Mouse (Mus musculus) spleen, embryonic (tissue): ENCODE results near the gene Pfn4.
"Not testable (repeated sequence)": the region's sequence is repeated elsewhere in the genome, so short reads cannot be mapped to it uniquely, and the experiment has no call there.

Experiments used
- CTCF ChIA-PET: fragments of 350-600 bp; sonication (Branson Sonifier 250); formaldehyde crosslinking; loops from one replicate; lab custom pipeline; 2022; lab: Charles Lee

The Pfn4 gene

GRCm38 (mm10) chr12:4784466-4784865, 15.6 kb downstream of the Pfn4 start:
- CTCF ChIA-PET = no interaction called here

DNA sequence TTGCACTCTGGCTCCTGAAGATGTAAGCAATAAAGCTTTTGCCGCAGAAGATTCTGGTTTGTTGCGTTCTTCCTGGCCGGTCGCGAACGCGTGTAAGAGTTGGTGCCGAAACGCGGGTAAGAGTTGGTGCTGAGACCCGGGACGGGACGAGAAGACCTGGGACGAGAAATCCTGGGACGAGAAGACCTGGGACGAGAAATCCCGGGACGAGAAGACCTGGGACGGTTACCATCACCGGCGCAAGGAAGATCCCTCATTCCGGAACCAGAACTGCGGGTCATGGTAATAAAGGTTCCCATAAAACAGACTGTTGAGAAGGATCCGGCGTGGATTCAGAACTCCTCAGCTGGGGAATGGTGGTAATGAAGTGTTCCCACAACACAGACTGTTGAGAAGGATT, 19.3 kb downstream of the Pfn4 start:
- CTCF ChIA-PET = not testable (repeated sequence)

DNA sequence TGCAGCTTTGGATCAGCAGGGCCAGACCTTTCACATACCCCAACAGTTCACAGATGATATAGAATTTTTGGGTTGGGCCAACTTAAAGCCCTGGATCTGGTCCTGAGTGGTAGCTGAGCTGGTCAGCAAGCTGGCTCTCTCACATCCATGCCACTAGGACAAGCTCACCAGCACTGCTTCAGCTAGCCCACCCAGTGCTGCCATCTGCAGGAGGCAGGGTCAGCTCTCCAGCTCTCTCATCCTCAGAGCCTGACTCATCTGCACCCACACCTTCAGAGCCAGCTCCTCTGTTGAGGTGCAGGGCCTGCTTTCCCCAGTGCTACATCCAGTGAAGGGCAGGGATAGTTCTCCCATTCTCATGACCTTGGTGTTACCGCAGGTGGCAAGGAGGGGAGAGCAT, 24.9 kb downstream of the Pfn4 start:
- CTCF ChIA-PET = no interaction called here

DNA sequence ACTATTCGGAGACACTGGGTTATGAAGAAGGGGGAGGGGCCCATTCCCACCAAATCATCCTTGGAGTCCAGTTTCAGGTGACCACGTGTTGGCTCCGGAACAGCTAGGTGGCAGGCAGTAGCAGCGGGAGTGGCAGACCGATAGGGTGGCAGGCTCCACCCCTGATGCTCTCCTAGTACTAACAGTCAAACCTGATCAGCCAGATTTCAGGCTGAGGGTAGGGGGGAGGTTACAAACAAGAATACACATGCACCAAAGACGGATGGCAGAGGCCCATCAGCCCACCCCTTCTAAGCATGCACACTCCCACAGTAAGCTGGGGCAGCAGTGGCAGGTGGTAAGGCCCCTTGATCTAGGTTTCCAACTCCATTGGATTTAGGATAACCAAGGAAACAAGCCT, 28.6 kb downstream of the Pfn4 start:
- CTCF ChIA-PET = not testable (repeated sequence)

GRCm38 (mm10) chr12:4811036-4811435, 42.2 kb downstream of the Pfn4 start:
- CTCF ChIA-PET = no interaction called here

DNA sequence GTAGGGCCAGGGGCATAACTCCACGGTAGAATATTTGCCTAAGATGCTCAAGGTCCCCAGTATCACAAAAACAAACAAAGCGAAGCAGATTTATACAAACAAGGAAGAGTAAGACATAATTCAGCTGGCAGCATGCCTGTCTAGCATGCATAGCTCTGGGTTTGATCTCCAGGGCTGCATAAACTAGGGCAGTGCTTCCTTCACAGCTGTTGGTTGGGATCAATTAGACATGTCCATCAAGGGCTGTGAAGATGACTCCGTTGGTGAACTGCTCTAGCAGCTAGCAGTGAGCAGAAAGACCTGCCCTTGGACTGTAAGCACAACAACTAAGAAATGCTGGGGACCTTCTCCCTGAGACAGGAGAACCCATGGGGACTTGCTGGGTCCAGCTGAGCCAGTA, 42.9 kb downstream of the Pfn4 start:
- CTCF ChIA-PET = no interaction called here

DNA sequence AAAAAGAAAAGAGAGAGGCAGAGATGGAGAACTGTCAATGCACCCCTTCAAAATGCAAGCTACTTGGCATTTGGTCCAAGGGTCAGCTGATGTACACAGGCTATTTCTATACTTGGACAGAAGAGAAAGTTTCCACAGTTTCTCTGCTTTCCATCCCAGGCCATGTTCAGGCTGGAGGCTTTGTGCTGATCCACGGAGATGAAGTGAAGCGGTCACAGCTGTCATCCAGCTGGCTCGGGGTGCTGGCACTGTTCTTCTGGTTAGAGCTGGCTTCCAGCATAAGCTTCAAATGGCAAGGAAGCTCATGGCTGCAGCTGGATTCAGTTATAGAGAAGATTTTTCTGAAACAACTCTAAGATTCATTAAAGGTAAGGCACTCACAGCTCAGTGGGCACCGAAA, 44.8 kb downstream of the Pfn4 start:
- CTCF ChIA-PET = no interaction called here

DNA sequence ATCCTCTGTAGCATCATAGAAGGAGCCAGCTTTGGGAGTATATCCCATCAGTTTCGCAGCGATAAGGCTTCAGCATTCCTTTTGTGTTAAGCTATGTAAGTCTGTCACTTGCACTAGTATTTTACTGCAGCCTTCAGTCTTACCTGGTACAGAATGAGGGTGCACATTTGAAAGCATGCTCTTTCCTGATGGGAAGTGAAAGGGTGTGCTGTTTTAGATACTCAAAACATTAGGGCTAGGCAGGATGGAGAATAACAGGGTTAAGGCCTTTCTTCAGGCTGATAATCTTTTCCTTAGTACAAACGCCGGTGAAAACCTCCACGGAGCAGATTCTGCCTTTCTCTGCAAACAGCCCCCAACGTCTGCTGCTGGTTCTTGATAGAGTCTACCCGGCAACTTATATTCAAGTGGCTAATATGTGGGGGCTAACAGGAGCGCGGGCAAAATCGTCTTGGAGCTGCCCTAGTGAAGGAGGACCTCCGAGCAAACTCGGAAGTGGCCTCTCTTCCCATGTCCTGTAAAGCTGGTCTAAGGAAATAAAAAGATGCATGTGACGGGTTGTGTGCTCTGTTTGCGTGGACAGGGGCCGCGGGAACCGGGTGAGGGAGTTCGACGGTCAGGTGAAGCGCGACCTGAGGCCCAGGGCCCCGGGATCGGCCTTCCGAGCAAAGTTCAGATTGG, 48.0 kb downstream of the Pfn4 start:
- CTCF ChIA-PET = no interaction called here

- CTCF ChIA-PET = interaction anchor here (0.5 kb wide), 1 partner anchor 71 kb away, joined by 3 read pairs; no protein-coding TSS in a partner anchor
These were observed 48.7 kb downstream of the Pfn4 start, which contains the start of gene Sf3b6 for GRCm38 (mm10) chr12:4817361-4818101. Gene Sf3b6, plus strand, starts transcription at chr12:4817544.

GRCm38 (mm10) chr12:4827256-4827655, 58.4 kb downstream of the Pfn4 start:
- CTCF ChIA-PET = interaction anchor here (1.3 kb wide), 1 partner anchor 15 kb away, joined by 4 read pairs; the partner anchor contains the start of gene Fkbp1b
